Mouse (Mus musculus): Measurements from ENCODE around the gene Macf1.
"Not testable (repeated sequence)": the region's sequence is repeated elsewhere in the genome, so short reads cannot be mapped to it uniquely, and the experiment has no call there.

Gene Macf1

GRCm38 (mm10) chr4:123670598-123670997 is 13.6 kb downstream of the Macf1 start:
- DNase-seq (ENCODE audit: low read depth, low spot score): no peak

DNA sequence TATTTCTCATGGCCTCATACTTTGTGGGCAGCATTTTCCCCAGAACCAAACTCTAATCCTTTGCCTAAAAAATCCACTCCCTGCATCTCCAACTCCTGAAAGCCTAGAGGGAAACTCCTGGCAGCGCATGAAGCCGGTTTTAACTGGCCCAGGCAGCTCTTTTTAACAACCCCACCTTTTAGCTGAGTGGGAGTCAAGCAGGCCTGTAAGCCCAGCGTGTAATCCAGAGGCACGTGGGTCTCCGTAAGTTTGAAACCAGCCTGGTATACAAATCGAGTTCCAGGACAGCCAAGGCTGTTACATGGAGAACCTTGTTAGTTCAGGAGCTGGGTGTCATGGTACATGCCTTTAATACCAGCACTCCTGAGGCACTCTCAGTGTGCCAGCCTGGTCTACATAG is 14.5 kb downstream of the Macf1 start:
- DNase-seq (ENCODE audit: low read depth, low spot score): no peak

- DNase-seq (ENCODE audit: low read depth, low spot score): peak; percentile 82
Observed at GRCm38 (mm10) chr4:123667260-123667867, 16.8 kb downstream of the Macf1 start.

DNA sequence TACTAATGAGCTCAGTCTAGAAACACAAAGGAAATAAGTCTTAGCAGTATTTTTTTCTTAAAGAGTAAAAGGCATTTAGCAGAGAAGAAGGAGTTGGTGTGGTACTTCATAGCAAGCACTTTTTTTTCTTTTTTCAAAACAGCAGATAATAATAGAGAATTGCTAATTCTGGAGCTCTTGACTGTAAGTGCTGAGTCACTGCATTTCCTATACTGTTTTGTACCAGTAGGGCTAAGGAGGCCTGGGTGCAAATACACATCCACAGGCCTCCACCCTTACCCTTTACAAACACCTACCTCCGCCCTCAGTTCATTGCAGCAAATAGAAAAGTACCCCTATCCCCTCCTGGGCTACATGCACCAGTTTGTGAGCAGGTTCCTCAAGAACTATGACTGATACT is 17.6 kb downstream of the Macf1 start:
- DNase-seq (ENCODE audit: low read depth, low spot score): no peak

- DNase-seq (ENCODE audit: low read depth, low spot score): no peak
Observed at GRCm38 (mm10) chr4:123665681-123666278, 18.4 kb downstream of the Macf1 start.

DNA sequence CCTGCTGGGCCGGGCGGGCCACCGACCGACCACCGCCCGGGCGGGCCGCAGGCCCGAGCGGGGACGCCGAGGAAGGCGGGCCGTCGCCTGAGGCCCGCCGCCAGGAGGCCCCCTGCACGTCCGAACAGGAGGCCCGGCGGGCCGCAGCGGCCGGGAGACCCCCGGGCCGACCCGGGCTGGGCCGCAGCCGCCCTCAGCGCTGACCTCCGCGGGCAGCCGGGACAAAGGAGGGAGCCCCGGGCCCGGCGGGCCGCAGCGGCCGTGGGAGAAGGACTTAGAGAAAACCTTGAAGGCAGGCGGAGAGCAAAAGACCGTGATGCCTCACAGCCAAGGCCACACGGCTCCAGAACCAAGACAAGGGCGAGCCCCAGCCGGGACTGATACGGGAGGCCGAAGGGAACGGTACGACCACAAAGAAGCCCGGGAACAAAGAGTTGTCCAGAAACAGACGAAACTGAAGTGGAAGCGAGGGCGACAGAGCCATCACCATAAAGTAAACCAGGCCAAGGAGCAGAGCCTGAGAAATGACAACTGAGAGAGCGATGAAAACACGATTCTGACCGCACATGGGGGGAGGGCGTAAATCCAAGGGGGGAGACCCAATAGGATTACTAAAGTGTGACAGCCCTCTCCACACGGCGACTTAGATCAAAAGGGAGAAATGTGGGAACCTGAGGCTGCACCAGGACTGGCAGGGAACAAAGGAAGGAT is 19.1 kb downstream of the Macf1 start:
- DNase-seq (ENCODE audit: low read depth, low spot score): no peak

DNA sequence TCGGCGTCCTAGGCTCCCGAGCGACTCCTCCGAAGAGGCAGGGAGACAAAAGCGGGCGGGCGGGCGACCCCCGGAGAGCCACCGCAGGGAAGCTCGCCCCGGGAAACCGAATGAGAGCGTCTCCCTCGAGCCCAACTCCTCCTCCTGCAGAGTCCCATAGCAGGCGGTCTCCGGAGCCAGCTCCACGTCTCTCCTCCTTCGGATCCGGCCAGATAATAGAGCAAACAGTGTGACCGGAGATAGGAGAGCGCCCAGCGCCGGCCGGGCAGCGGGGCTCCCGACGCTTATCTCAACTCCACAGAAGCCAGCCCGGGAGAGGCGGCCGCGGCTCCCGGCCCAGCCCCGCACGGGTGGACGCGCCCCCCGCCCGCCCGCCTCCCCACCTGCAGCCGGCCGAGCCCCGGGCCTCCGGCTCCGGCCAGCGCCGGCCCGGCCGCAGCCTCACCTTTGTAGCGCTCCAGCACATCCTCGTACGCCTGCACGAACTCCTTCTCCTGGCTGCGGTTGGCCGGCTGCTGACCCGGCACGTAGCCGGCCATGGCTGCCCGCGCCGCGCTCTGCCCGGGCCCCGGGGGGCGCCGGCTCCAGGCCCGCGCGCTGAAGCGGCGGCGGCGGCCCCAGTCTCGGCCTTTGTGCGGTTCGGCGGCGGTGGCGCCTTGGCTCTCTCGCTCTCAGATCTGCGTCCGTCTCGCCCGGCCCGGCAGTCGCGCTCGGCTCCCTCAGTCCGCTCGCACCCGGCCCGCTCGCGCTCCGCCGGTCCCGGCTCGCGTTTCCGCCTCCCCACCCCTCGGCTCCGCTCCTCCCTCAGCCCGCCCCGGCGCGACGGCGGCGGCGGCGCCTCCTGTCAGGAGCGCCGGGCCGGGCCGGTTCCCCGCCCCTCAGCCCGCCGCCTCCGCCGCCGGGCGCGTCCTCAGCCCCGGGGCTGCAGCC is 19.9 kb downstream of the Macf1 start:
- peak; percentile 80 for DNase-seq (ENCODE audit: low read depth, low spot score)

DNA sequence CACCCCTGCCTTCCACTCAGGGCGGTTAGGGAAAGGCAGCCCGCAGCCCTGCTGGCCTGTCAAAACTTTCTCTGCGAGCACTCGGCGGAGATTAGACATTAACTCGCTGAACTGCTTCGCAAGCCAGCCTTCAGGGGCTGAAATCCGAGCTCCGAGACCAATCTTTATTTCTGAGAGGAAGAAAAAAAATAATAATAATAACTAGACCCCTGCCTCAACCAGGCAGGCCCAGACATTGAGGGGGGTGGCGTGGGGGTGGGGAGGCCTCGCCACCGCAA is 20.5 kb downstream of the Macf1 start:
- DNase-seq (ENCODE audit: low read depth, low spot score): peak; percentile 28

DNA sequence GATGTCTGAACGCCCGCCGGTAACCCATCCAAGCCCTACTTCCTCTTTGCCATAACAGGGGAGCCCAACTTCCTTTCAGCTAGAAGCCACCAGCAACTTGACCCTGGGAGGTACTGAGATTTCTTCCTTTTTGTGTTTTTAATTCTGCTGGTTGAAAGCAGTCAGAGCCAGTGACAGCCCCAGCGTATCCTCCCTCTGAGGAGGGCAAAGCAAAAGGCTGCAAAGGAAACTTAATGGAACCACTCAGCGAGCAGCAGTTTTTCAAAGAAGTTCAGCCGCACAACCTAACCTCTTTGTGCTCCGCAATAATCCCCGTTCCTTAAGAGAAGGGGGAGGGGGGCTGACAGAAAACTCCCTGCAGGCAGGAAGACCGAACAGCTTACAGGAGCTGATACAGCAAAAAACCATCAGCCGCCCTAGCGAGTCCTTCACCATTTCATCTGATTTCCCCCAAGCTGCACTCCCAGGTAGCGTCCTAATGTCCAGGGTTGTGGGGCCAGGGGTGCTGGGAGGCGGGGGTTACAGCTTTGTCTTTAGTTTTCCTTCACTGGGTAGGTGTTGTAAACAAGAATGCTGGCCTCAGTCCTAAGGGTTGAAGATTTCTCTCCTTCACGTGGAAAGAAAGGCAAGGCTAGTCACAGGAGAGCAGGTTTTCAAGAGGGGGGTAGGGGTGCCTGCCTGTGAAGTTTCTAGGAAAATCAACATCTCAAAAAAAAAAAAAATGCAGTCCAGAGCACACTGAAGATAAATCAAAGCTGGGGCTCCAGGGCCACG is 21.1 kb downstream of the Macf1 start:
- peak; percentile 25 for DNase-seq (ENCODE audit: low read depth, low spot score)

GRCm38 (mm10) chr4:123658175-123658574 is 26.0 kb downstream of the Macf1 start:
- DNase-seq (ENCODE audit: low read depth, low spot score): no peak

GRCm38 (mm10) chr4:123655245-123655644 is 28.9 kb downstream of the Macf1 start:
- DNase-seq (ENCODE audit: low read depth, low spot score): no peak

GRCm38 (mm10) chr4:123654566-123654965 is 29.6 kb downstream of the Macf1 start:
- DNase-seq (ENCODE audit: low read depth, low spot score): no peak

DNA sequence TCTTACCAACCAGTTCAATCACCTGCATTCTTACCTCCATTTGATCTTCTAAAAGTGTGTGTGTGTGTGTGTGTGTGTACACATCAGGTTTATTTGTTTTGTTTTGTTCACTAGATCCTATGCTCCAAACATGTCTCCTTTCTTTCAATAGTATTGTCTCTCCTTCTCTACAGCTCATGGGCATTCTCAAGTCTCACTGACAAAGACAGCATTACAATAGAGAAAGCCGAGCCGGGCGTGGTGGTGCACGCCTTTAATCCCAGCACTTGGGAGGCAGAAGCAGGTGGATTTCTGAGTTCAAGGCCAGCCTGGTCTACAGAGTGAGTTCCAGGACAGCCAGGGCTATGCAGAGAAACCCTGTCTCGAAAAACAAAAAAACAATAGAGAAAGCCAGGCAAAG is 30.7 kb downstream of the Macf1 start:
- DNase-seq (ENCODE audit: low read depth, low spot score): not testable (repeated sequence)

GRCm38 (mm10) chr4:123652130-123652529 is 32.0 kb downstream of the Macf1 start:
- no peak for DNase-seq (ENCODE audit: low read depth, low spot score)

- DNase-seq (ENCODE audit: low read depth, low spot score): no peak
Observed at GRCm38 (mm10) chr4:123649131-123649530, 35.0 kb downstream of the Macf1 start.

DNA sequence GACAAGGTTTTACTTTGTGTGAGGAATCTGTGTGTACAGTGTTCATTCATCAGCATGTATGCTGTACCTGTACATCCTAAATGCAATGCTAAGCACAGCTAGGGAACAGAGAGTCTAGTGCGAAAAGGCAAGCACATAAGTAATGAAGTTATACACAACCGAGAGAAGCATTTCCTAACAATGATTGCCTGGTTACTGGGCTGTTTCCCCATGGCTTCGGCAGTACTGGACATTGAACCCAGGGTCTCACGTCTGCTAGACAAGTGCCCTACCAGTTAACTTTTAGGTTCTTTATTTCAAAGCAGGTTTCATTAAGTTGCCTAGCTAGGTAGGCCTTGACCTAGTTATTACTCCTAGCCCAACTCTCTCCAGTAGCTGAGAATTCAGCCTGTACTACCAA is 36.5 kb downstream of the Macf1 start:
- no peak for DNase-seq (ENCODE audit: low read depth, low spot score)

GRCm38 (mm10) chr4:123647109-123647508 is 37.1 kb downstream of the Macf1 start:
- DNase-seq (ENCODE audit: low read depth, low spot score): no peak

- DNase-seq (ENCODE audit: low read depth, low spot score): no peak
Observed at GRCm38 (mm10) chr4:123645246-123645845, 38.8 kb downstream of the Macf1 start.

DNA sequence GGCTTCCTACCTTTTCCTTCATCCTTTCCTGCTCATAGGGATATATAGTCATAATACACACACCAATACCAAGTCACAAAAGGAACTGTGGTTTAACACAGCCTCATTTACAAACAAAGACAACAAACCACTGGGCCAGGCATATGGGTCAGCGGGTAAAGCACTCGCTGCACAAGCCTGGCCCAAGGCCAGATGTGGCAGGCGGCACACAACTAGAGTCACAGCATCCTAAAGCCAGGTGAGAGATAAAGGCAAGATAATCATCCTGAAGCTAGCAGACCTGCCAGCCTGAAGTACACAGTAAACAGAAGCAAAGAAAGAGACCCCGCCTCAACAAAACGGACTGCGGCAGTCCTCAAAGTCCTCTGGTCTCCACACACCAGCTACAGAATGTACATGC is 40.6 kb downstream of the Macf1 start:
- DNase-seq (ENCODE audit: low read depth, low spot score): no peak

GRCm38 (mm10) chr4:123642877-123643276 is 41.3 kb downstream of the Macf1 start:
- no peak for DNase-seq (ENCODE audit: low read depth, low spot score)

DNA sequence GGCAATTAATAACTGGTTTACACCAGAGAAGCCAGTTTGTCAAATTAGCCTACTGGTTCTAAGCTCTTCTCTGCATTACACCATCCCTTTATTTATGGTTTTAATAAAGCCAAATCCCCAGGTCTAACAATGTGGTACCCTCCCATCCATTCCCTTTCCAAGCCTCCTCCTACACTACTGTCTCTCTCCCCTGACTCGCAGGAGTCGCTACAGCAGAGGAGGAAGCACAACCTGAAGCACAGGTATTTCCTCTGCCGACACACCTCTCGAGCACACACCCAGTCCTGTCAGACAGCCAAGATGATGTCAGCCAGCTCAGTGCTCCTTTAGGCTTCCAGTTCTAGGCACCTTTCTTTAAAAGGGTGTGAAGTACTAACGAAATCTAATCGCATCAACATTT is 47.0 kb downstream of the Macf1 start:
- DNase-seq (ENCODE audit: low read depth, low spot score): no peak
